Mouse (Mus musculus): ENCODE measurements around the gene Rnf208.

- TF ChIP-seq CTCF (IDR thresholded peaks at IDR 0.05; ENCODE audit: extremely low read depth, insufficient read length, insufficient replicate concordance, low read depth, low read length) (no peak), POLR2A (IDR thresholded peaks at IDR 0.05; ENCODE audit: low read depth, low read length) (peak; percentile 53)
These were observed 17.0 kb upstream of the Rnf208 start for GRCm38 (mm10) chr2:25224766-25225752.

Data from small intestine, adult 2 months (tissue).